Comparison of ENCODE assay signal across 27 mouse cellular contexts in the genomic region with DNA sequence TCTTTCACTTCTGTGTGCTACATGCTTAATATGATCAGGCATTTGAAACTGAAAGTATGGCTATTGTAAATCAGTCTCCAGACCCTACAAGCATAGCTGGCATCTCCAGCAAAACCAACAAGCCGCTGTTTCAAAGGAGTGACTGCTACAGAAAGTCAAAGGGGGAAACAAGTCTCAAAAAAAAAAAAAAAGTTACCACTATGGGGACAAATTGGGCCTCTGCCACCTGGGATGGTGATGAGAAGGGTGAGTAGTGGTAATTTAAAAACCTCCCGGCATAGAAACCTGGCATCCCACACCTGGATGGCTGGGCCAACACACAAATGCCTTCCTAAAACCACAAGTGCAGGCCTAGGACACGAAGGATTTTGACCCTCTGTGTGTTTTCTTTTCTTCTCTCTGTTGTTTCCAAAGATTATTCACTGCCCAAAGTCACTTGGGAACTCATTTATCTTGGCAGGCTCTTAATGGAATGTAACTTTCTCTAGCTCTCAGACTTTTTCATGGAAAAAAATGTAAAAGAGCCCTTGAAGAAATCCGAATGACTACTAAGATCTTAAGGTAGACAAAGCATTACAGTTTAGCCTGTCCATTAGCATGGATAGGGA.
DNase-seq lines count a peak whose midpoint lies in the region; ATAC-seq and TF ChIP-seq lines count a peak whose summit lies in the region.
"Had no signal": no experiment of that assay in that cellular context is flagged by ENCODE, and none has a peak within 500 bp of the region (broad histone marks: within the 10 kb centered on the region; RNA-seq: fewer than 3 reads in every experiment).

No protein-coding gene starts in this region.

- no peak overlapping the region for H3K4me3 ChIP-seq in kidney, embryonic 15.5 days (replicated peaks)
- no peak overlapping the region for H3K4me3 ChIP-seq in midbrain, embryonic 11.5 days (ENCODE audit: low read depth, low read length)
- H3K4me3 ChIP-seq in midbrain, postnatal 0 days (ENCODE audit: low read depth, low read length): no peak overlapping the region
- H3K4me3 ChIP-seq in CH12.LX (replicated peaks in 1 of 3; ENCODE audit: low read depth in 2 of 3, low read length in 2 of 3, poor library complexity in 1 of 3): no peak overlapping the region
- H3K4me3 ChIP-seq: embryonic facial prominence, embryonic 10.5 days; embryonic facial prominence, embryonic 15.5 days; forebrain, embryonic 15.5 days; hindbrain, embryonic 12.5 days; intestine, embryonic 15.5 days; limb, embryonic 13.5 days; liver, embryonic 13.5 days; midbrain, embryonic 12.5 days; stomach, embryonic 15.5 days had no signal

- no peak for DNase-seq in kidney, adult 18-20 months
- peak; percentile 31 for DNase-seq in midbrain, embryonic 11.5 days (ENCODE audit: low spot score, missing footprints)
- DNase-seq in midbrain, postnatal 0 days (ENCODE audit: low spot score): no peak
- no peak for DNase-seq in CH12.LX (ENCODE audit: extremely low read depth)
- peak; percentile 76 for DNase-seq in fibroblast of lung, adult 2 months (ENCODE audit: low read depth)
- no peak for DNase-seq in ovary, postnatal 14 days (ENCODE audit: low spot score)
- DNase-seq: adrenal gland, postnatal 25 days; cerebellum, adult 11-12 months; heart, postnatal 36 days; kidney, adult 8-10 months; liver, embryonic 13.5 days; lung, adult 2 months; lung, postnatal 36 days; retina, postnatal 1 day; right cerebral cortex, postnatal 14 days; thymus, adult 2 months; thymus, postnatal 36 days had no signal

- H3K36me3 ChIP-seq in kidney, embryonic 15.5 days: no peaks in the 10 kb centered on the region
- no peaks in the 10 kb centered on the region for H3K36me3 ChIP-seq in midbrain, embryonic 11.5 days (ENCODE audit: control insufficient read depth, insufficient read depth, low read length)
- no peaks in the 10 kb centered on the region for H3K36me3 ChIP-seq in midbrain, postnatal 0 days (ENCODE audit: insufficient read depth, low read length)
- no peaks in the 10 kb centered on the region for H3K36me3 ChIP-seq in CH12.LX (replicated peaks in 1 of 2; ENCODE audit: control insufficient read depth in 1 of 2, insufficient read depth in 1 of 2, low read length in 1 of 2)
- H3K36me3 ChIP-seq: embryonic facial prominence, embryonic 10.5 days; embryonic facial prominence, embryonic 15.5 days; forebrain, embryonic 15.5 days; hindbrain, embryonic 12.5 days; intestine, embryonic 15.5 days; limb, embryonic 13.5 days; liver, embryonic 13.5 days; midbrain, embryonic 12.5 days; stomach, embryonic 15.5 days had no signal

- no peak overlapping the region for H3K9ac ChIP-seq in kidney, embryonic 15.5 days
- H3K9ac ChIP-seq in midbrain, embryonic 11.5 days (ENCODE audit: low read length): no peak overlapping the region
- H3K9ac ChIP-seq in midbrain, postnatal 0 days (replicated peaks; ENCODE audit: low read length, poor library complexity, severe bottlenecking): no peak overlapping the region
- H3K9ac ChIP-seq in CH12.LX (ENCODE audit: insufficient read depth, low read depth): no peak overlapping the region
- H3K9ac ChIP-seq: embryonic facial prominence, embryonic 15.5 days; forebrain, embryonic 15.5 days; hindbrain, embryonic 12.5 days; intestine, embryonic 15.5 days; limb, embryonic 13.5 days; liver, embryonic 13.5 days; midbrain, embryonic 12.5 days; stomach, embryonic 15.5 days had no signal

- H3K27ac ChIP-seq in kidney, embryonic 15.5 days: peak overlapping the region; percentile 11; the same call in 1 of the 2 replicates
- H3K27ac ChIP-seq in midbrain, embryonic 11.5 days (ENCODE audit: low read depth, low read length): no peak overlapping the region
- H3K27ac ChIP-seq in midbrain, postnatal 0 days (ENCODE audit: low read depth, low read length): no peak overlapping the region
- H3K27ac ChIP-seq in CH12.LX (ENCODE audit: insufficient read depth, low read depth): no peak overlapping the region
- H3K27ac ChIP-seq: embryonic facial prominence, embryonic 10.5 days; embryonic facial prominence, embryonic 15.5 days; forebrain, embryonic 15.5 days; hindbrain, embryonic 12.5 days; hindbrain, postnatal 0 days; intestine, embryonic 15.5 days; limb, embryonic 13.5 days; liver, embryonic 13.5 days; midbrain, embryonic 12.5 days; stomach, embryonic 15.5 days had no signal

- WGBS in kidney, embryonic 15.5 days: 64% methylated on average over 4 of the region's 4 CpGs
- 75% methylated on average over 4 of the region's 4 CpGs for WGBS in midbrain, embryonic 11.5 days
- 64% methylated on average over 4 of the region's 4 CpGs for WGBS in midbrain, postnatal 0 days

- no peak for TF ChIP-seq RAD21 in CH12.LX (IDR thresholded peaks at IDR 0.05; ENCODE audit: low read depth, low read length)

- no peaks in the 10 kb centered on the region for H3K4me1 ChIP-seq in kidney, embryonic 15.5 days
- H3K4me1 ChIP-seq in midbrain, embryonic 11.5 days (ENCODE audit: control insufficient read depth, insufficient read depth, low read length): no peaks in the 10 kb centered on the region
- no peaks in the 10 kb centered on the region for H3K4me1 ChIP-seq in midbrain, postnatal 0 days (ENCODE audit: insufficient read depth, low read length)
- peaks cover 0 to 35% of the 10 kb centered on the region in 2 experiments; a peak in 2 of 4 replicates for H3K4me1 ChIP-seq in CH12.LX (ENCODE audit: control insufficient read depth in 1 of 2, insufficient read depth in 2 of 2)
- H3K4me1 ChIP-seq: intestine, embryonic 15.5 days; stomach, embryonic 15.5 days had no signal

- no peak for ATAC-seq in kidney, embryonic 15.5 days (replicated peaks; ENCODE audit: low FRiP score)
- ATAC-seq in midbrain, embryonic 11.5 days (ENCODE audit: low FRiP score): no peak
- ATAC-seq in midbrain, postnatal 0 days (ENCODE audit: low FRiP score): no peak
- ATAC-seq: forebrain, embryonic 15.5 days; hindbrain, postnatal 0 days; intestine, embryonic 15.5 days had no signal

- no peak for TF ChIP-seq EP300 in CH12.LX (IDR thresholded peaks at IDR 0.05; ENCODE audit: low read length)

- dilution Hi-C loops in CH12.LX (cut with MboI; ENCODE audit: extremely low pct_ligation_motif_present, extremely low pct_unique_long_range_greater_than_20kb, low sequenced_read_pairs): no loop called here

- H3K27me3 ChIP-seq in kidney, embryonic 15.5 days: no peaks in the 10 kb centered on the region
- no peaks in the 10 kb centered on the region for H3K27me3 ChIP-seq in midbrain, embryonic 11.5 days (ENCODE audit: control insufficient read depth, insufficient read depth, low read length)
- no peaks in the 10 kb centered on the region for H3K27me3 ChIP-seq in midbrain, postnatal 0 days (ENCODE audit: insufficient read depth, low read length)
- H3K27me3 ChIP-seq in CH12.LX (replicated peaks): no peaks in the 10 kb centered on the region
- H3K27me3 ChIP-seq: embryonic facial prominence, embryonic 15.5 days; forebrain, embryonic 15.5 days; hindbrain, embryonic 12.5 days; intestine, embryonic 15.5 days; limb, embryonic 13.5 days; midbrain, embryonic 12.5 days; stomach, embryonic 15.5 days had no signal

- H3K4me2 ChIP-seq in kidney, embryonic 15.5 days: no peak overlapping the region
- H3K4me2 ChIP-seq in midbrain, embryonic 11.5 days: no peak overlapping the region
- no peak overlapping the region for H3K4me2 ChIP-seq in midbrain, postnatal 0 days (ENCODE audit: low read depth, low read length, poor library complexity, severe bottlenecking)
- no peak overlapping the region for H3K4me2 ChIP-seq in CH12.LX (ENCODE audit: insufficient read depth, low read depth, poor library complexity, severe bottlenecking)
- H3K4me2 ChIP-seq: embryonic facial prominence, embryonic 15.5 days; forebrain, embryonic 15.5 days; hindbrain, embryonic 12.5 days; intestine, embryonic 15.5 days; limb, embryonic 13.5 days; liver, embryonic 13.5 days; midbrain, embryonic 12.5 days; stomach, embryonic 15.5 days had no signal

- no peak for TF ChIP-seq POLR2A in CH12.LX (IDR thresholded peaks at IDR 0.05; ENCODE audit: low read depth, low read length)

- in situ Hi-C loops in CH12.LX (cut with MboI; ENCODE audit: low pct_ligation_motif_present, low pct_unique_long_range_greater_than_20kb, low sequenced_read_pairs): no loop called here

- no peaks in the 10 kb centered on the region for H3K79me2 ChIP-seq in CH12.LX (replicated peaks; ENCODE audit: control insufficient read depth, extremely low read depth, insufficient read depth, poor library complexity, severe bottlenecking)

- no peak for TF ChIP-seq CTCF in midbrain, postnatal 0 days (IDR thresholded peaks at IDR 0.05)
- TF ChIP-seq CTCF in CH12.LX (conservative IDR thresholded peaks at IDR 0.05 in 1 of 2, IDR thresholded peaks at IDR 0.05 in 1 of 2; ENCODE audit: low read depth in 2 of 2, low read length in 2 of 2): no peak

- H3K9me3 ChIP-seq in kidney, embryonic 15.5 days (replicated peaks): no peaks in the 10 kb centered on the region
- H3K9me3 ChIP-seq in midbrain, embryonic 11.5 days (ENCODE audit: control insufficient read depth, low read length): no peaks in the 10 kb centered on the region
- H3K9me3 ChIP-seq in midbrain, postnatal 0 days (ENCODE audit: low read length): no peaks in the 10 kb centered on the region
- no peaks in the 10 kb centered on the region for H3K9me3 ChIP-seq in CH12.LX (replicated peaks; ENCODE audit: low read length)
- H3K9me3 ChIP-seq: embryonic facial prominence, embryonic 10.5 days; embryonic facial prominence, embryonic 15.5 days; forebrain, embryonic 15.5 days; hindbrain, embryonic 12.5 days; intestine, embryonic 15.5 days; limb, embryonic 13.5 days; liver, embryonic 13.5 days; midbrain, embryonic 12.5 days; stomach, embryonic 15.5 days had no signal

TF ChIP-seq in CH12.LX, 34 proteins besides CTCF, POLR2A, EP300 and RAD21:
- TF ChIP-seq NELFE (IDR thresholded peaks at IDR 0.05; ENCODE audit: low read depth, low read length) (no peak), ZNF384 (IDR thresholded peaks at IDR 0.05; ENCODE audit: low read depth, low read length) (peak; percentile 56)

Comparison
In these comparisons a context has a peak if more than half of its experiments do, and no peak if none do; other contexts are left out.
1. DNase-seq: peak in midbrain, embryonic 11.5 days (single experiment) and fibroblast of lung, adult 2 months (single experiment); none in kidney, adult 18-20 months (single experiment), midbrain, postnatal 0 days (single experiment), CH12.LX (single experiment) and ovary, postnatal 14 days (single experiment).